Mouse (Mus musculus) spleen, postnatal 36 days (tissue): ENCODE results near the gene C8a.
A peak's percentile ranks its signal among the peaks of the same experiment; 100 is the strongest.

ENCODE experiments used
- DNase-seq, 2 experiments: peaks; one replicate each; pipeline ENCODE4 v3.0.0; 2022; ENCODE audit warnings: low spot score in 2 of 2, mixed read lengths in 1 of 2

The C8a gene

GRCm38 (mm10) chr4:104876323-104876722 lies at the start of gene C8a:
Gene C8a, minus strand, starts transcription at chr4:104876398.
- no peak for DNase-seq

- no peak for DNase-seq
Observed at GRCm38 (mm10) chr4:104925383-104925782, 49.2 kb upstream of the C8a start.

- no peak for DNase-seq
Observed at GRCm38 (mm10) chr4:104918017-104918416, 41.8 kb upstream of the C8a start.

- DNase-seq = no peak
Observed at GRCm38 (mm10) chr4:104914711-104915247, 38.6 kb upstream of the C8a start.

GRCm38 (mm10) chr4:104913291-104914129 lies 37.3 kb upstream of the C8a start, which contains the start of gene Fyb2:
Gene Fyb2, plus strand, starts transcription at chr4:104913456.
- DNase-seq = no peak

- DNase-seq = peak in 1 of 2 experiments; percentile 7
Observed at GRCm38 (mm10) chr4:104911685-104912084, 35.5 kb upstream of the C8a start.

- no peak for DNase-seq
Observed at GRCm38 (mm10) chr4:104905049-104905448, 28.9 kb upstream of the C8a start.

- no peak for DNase-seq
Observed at GRCm38 (mm10) chr4:104902836-104903235, 26.6 kb upstream of the C8a start.

- no peak for DNase-seq
Observed at GRCm38 (mm10) chr4:104894004-104894734, 18.0 kb upstream of the C8a start.

- DNase-seq = no peak
Observed at GRCm38 (mm10) chr4:104893588-104893987, 17.4 kb upstream of the C8a start.

- DNase-seq = no peak
Observed at GRCm38 (mm10) chr4:104891708-104892107, 15.5 kb upstream of the C8a start.

- no peak for DNase-seq
Observed at GRCm38 (mm10) chr4:104888499-104889262, 12.5 kb upstream of the C8a start.

GRCm38 (mm10) chr4:104887486-104887885 lies 11.3 kb upstream of the C8a start:
- DNase-seq = no peak

- no peak for DNase-seq
Observed at GRCm38 (mm10) chr4:104875832-104876231, 366 bp downstream of the C8a start.

GRCm38 (mm10) chr4:104870196-104870595 lies 6.0 kb downstream of the C8a start:
- no peak for DNase-seq

- no peak for DNase-seq
Observed at GRCm38 (mm10) chr4:104869581-104869980, 6.6 kb downstream of the C8a start.

- no peak for DNase-seq
Observed at GRCm38 (mm10) chr4:104864397-104864796, 11.8 kb downstream of the C8a start.

- no peak for DNase-seq
Observed at GRCm38 (mm10) chr4:104861241-104861640, 15.0 kb downstream of the C8a start.

- no peak for DNase-seq
Observed at GRCm38 (mm10) chr4:104857823-104858222, 18.4 kb downstream of the C8a start.

GRCm38 (mm10) chr4:104857029-104857428 lies 19.2 kb downstream of the C8a start, which contains the start of gene Gm17662:
Gene Gm17662, plus strand, starts transcription at chr4:104857329.
- no peak for DNase-seq

GRCm38 (mm10) chr4:104855216-104855615 lies 21.0 kb downstream of the C8a start:
- DNase-seq = no peak

GRCm38 (mm10) chr4:104843546-104843945 lies 32.7 kb downstream of the C8a start:
- DNase-seq = no peak
